Mouse (Mus musculus): Measurements from ENCODE around the gene Reep1. TPM values are rescaled to one million over a fixed set of nuclear protein-coding genes. Genes with fewer than 3 reads are reported as not detected.

The Reep1 gene
- polyA plus RNA-seq, 1 experiment from 2014 or later = 57.3 TPM

DNA sequence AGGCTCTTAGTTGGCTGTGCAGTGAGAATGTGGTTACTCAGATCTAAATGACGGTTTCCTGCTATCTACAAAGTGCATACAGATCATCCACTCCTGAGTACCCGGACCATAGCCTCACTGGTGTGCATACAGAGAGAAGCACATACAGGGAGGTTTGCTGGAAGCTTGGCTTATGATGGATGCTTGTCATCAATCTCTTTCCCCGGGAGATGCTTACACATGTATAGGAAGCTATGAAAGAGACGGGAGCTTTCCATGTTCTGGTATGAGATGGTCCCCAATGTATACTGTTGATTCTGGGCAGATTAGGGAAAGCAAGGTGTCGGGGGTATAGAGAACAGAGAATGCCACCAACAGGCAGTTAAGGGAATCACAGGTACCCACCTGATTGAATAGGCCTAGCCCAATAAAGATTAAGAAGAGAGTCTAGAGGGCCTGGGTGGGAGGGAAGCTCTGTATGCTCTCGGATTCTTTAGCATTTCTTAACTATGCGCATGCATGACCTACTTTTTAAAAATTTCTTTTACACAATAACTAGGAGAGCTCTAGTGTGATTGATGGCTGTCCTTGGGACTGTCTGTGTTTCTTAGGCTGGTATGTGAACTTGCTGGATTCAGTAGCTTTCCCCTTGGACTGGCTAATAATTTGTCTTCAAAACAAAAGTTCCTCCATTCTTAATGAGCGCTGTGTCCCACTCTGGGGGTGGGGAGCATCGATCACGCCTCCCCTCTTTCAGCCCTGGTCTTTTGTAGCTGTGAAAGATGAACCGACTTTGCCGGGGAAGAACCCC, 62.7 kb downstream of the Reep1 start:
- H3K27me3 ChIP-seq (ENCODE audit: insufficient read depth, poor library complexity, severe bottlenecking) = no peaks in the 10 kb centered on the region
- peaks cover 11% of the 10 kb centered on the region for H3K36me3 ChIP-seq
- no peak overlapping the region for H3K4me3 ChIP-seq
- H3K9me3 ChIP-seq = 0 out of 2 replicates have a peak, but pooled peaks cover 4% of the 10 kb centered on the region
- H3K27ac ChIP-seq = no peak overlapping the region
- DNase-seq (ENCODE audit: low spot score) = no peak
- 82% methylated on average over 12 of the region's 12 CpGs for WGBS
- no peaks in the 10 kb centered on the region for H3K4me1 ChIP-seq (replicated peaks)

DNA sequence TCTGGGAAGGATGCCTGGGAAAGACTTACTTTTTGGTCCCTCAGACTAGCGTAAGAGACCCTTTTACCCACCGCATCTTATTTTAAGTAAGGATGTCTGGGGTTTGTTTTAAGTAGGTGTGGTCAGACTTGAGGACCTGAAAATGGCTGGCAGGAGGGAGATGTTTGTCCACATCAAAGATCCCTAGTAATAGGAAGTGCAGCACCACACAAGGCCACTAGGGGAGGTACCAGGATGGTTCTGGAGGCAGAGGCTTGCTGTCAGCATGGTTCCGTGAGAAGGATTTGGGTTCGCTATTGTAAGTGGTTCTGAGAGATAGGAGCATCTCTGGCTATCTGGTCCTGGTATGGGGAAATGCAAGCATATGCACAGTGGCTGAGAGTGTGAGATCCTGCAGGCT, 63.5 kb downstream of the Reep1 start:
- 94% methylated on average over 4 of the region's 4 CpGs for WGBS
- H3K9me3 ChIP-seq = 0 out of 2 replicates have a peak, but pooled peaks cover 4% of the 10 kb centered on the region
- H3K4me3 ChIP-seq = no peak overlapping the region
- H3K27me3 ChIP-seq (ENCODE audit: insufficient read depth, poor library complexity, severe bottlenecking) = no peaks in the 10 kb centered on the region
- no peak overlapping the region for H3K27ac ChIP-seq
- H3K36me3 ChIP-seq = peaks cover 13% of the 10 kb centered on the region
- no peaks in the 10 kb centered on the region for H3K4me1 ChIP-seq (replicated peaks)
- no peak for DNase-seq (ENCODE audit: low spot score)

DNA sequence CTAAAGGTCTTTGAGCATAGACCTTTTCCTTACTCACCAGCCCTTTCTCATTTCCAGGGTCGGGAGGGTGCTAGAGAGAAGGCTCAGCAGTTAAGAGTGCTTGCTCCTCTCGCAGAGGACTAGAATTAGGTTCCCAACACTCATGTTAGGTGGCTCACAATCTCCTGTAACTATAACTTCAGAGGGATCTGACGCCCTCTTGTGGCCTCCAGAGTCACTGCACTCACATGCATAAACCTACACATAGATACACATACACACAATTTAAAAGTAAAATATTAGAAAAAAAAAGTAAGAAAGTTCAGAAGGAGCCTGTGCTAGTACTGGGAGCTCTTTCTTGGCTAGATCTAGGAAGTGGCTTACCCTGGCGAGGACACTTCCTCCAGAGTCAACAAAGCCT, 63.9 kb downstream of the Reep1 start:
- no peak overlapping the region for H3K4me3 ChIP-seq
- 0 out of 2 replicates have a peak, but pooled peaks cover 4% of the 10 kb centered on the region for H3K9me3 ChIP-seq
- H3K27ac ChIP-seq = no peak overlapping the region
- no peaks in the 10 kb centered on the region for H3K4me1 ChIP-seq (replicated peaks)
- no peaks in the 10 kb centered on the region for H3K27me3 ChIP-seq (ENCODE audit: insufficient read depth, poor library complexity, severe bottlenecking)
- no peak for DNase-seq (ENCODE audit: low spot score)
- peaks cover 17% of the 10 kb centered on the region for H3K36me3 ChIP-seq
- WGBS = 92% methylated on average over 4 of the region's 4 CpGs

DNA sequence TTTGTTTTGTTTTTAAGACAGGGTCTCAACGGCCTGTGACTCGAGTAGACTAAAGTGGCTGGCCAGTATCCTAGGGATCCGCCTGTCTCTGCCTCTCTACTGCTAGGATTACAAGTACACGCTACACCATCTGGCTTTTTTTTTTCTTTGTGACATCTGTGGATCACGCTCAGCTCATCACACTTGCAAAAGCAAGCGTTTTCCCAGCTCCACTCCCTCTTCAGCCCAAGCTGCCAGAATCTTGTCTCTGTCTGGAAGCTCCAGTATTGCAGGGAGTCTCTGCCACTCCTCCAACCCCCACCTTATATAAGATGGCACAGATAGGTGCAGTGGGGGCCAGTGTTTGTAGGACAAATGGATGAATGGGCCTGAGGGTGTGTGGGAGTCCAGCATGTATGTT, 64.8 kb downstream of the Reep1 start:
- H3K4me3 ChIP-seq = no peak overlapping the region
- H3K27me3 ChIP-seq (ENCODE audit: insufficient read depth, poor library complexity, severe bottlenecking) = no peaks in the 10 kb centered on the region
- H3K27ac ChIP-seq = no peak overlapping the region
- no peaks in the 10 kb centered on the region for H3K4me1 ChIP-seq (replicated peaks)
- no peak for DNase-seq (ENCODE audit: low spot score)
- H3K9me3 ChIP-seq = 0 out of 2 replicates have a peak, but pooled peaks cover 4% of the 10 kb centered on the region
- WGBS = 85% methylated on average over 6 of the region's 6 CpGs
- H3K36me3 ChIP-seq = peaks cover 17% of the 10 kb centered on the region

DNA sequence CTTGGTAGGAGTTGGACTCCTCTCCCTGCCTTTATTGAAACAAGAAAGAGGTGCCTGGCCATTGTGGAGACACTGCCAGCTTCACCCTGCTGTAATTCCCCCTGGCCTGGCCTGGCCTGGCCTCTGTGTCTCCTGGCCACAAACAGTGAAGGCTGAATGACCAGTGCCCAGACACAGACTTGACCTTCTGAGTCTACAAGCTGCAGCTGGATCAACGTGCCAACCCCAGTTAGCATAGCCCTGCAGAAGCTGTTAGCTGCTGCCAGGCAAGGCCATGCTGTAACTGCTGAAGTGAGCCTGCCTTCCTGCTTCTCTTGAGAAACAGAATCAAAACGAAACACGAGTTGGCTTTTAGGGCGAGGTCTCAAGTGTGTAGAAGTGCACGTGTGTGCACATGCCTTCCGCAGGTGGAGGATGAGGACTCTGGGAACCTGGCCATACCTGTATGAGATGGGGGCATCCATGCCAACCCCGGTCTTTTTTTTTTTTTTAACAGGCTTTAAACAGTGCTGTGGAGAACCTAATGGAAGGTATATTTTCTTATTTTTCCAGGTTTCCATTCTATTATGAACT, 65.4 kb downstream of the Reep1 start:
- Histone ChIP-seq H3K27ac (no peak overlapping the region), H3K4me3 (no peak overlapping the region), H3K9me3 (0 out of 2 replicates have a peak, but pooled peaks cover 4% of the 10 kb centered on the region), H3K36me3 (peaks cover 17% of the 10 kb centered on the region), H3K4me1 (replicated peaks) (no peaks in the 10 kb centered on the region), H3K27me3 (ENCODE audit: insufficient read depth, poor library complexity, severe bottlenecking) (no peaks in the 10 kb centered on the region)
- no peak for DNase-seq (ENCODE audit: low spot score)
- WGBS = 87% methylated on average over 7 of the region's 7 CpGs

DNA sequence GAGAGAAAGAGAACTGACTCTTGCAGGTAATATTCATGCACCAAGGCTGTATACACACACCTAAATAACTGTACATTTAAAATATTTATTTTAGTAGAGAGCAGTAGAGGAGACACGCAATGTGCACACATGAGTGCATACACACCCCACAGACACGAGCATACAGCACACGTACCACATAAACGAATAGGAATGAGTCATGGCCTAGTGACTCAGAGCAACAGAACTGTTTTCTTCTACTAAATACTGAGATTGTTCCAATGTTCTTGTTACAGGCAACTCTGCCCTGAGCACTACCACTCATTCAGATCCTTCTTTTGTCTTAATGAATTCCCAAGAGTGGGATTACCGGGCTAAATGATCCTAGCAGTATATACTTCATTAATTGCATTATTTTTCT, 70.7 kb downstream of the Reep1 start:
- Histone ChIP-seq H3K27ac (no peak overlapping the region), H3K9me3 (no peaks in the 10 kb centered on the region), H3K36me3 (peaks cover 16% of the 10 kb centered on the region; the same call in 1 of the 2 replicates), H3K27me3 (ENCODE audit: insufficient read depth, poor library complexity, severe bottlenecking) (no peaks in the 10 kb centered on the region), H3K4me1 (replicated peaks) (no peaks in the 10 kb centered on the region), H3K4me3 (no peak overlapping the region)
- DNase-seq (ENCODE audit: low spot score) = no peak
- 92% methylated on average over 5 of the region's 5 CpGs for WGBS

DNA sequence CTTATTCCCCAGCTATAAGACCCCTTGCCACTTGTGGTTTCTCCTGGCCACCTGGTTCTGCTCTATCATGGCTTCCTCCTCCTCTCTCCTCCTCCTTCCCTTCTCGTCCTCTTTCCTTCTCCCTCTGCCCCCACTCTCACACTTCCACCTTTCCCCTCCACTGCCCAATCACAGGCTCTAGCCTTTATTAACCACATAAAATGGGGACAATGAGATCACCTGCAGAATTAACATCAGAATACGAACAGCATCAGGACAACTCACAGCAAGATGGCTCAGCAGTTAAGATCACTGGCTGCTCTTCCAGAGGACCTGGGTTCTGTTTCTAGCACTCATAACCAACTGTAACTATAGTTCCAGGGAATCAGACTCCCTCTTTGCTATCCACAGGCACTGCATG, 72.5 kb downstream of the Reep1 start:
- DNase-seq (ENCODE audit: low spot score) = no peak
- H3K36me3 ChIP-seq = peaks cover 26% of the 10 kb centered on the region
- H3K9me3 ChIP-seq = no peaks in the 10 kb centered on the region
- H3K27ac ChIP-seq = no peak overlapping the region
- H3K27me3 ChIP-seq (ENCODE audit: insufficient read depth, poor library complexity, severe bottlenecking) = no peaks in the 10 kb centered on the region
- 78% methylated on average over 2 of the region's 2 CpGs for WGBS
- H3K4me1 ChIP-seq (replicated peaks) = no peaks in the 10 kb centered on the region
- no peak overlapping the region for H3K4me3 ChIP-seq

DNA sequence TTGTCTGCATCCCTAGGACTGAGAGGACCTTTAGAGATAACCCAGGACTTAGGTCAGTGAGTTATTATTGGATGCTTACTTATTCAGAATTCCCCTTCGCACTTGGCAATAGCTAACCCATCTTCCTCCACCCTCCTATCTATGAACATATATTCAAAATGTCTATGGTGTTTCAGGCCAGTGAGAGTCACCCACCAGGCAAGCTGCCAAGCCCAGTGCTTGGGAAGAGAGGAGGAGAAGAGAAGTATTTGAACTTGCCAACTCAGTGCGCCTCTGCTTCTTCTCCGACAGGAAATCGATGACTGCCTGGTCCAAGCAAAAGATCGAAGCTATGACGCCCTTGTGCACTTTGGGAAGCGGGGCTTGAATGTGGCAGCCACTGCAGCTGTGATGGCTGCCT, 73.1 kb downstream of the Reep1 start:
- no peak overlapping the region for H3K27ac ChIP-seq
- no peaks in the 10 kb centered on the region for H3K4me1 ChIP-seq (replicated peaks)
- H3K27me3 ChIP-seq (ENCODE audit: insufficient read depth, poor library complexity, severe bottlenecking) = no peaks in the 10 kb centered on the region
- H3K36me3 ChIP-seq = peaks cover 26% of the 10 kb centered on the region
- WGBS = 95% methylated on average over 7 of the region's 7 CpGs
- H3K4me3 ChIP-seq = no peak overlapping the region
- no peak for DNase-seq (ENCODE audit: low spot score)
- H3K9me3 ChIP-seq = no peaks in the 10 kb centered on the region

DNA sequence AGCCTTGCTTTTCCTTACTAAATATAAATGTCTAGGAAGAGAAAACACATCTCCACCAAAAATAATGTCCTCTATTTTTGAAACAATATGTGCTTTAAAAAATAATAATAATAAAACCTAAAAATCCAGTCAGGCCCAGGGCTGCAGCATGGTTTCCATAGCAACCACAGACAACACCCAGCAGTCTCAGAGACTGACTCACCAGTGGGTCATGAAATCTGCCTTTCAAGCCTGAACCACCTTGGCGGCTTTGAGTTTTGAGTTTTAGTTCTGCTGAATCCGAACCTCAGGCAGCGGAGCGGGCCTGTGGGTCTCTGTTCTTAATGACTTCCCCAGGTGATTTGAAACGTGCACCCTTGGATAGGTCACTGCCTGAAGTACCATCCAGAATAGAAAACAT, 75.8 kb downstream of the Reep1 start:
- no peaks in the 10 kb centered on the region for H3K9me3 ChIP-seq
- no peaks in the 10 kb centered on the region for H3K4me1 ChIP-seq (replicated peaks)
- H3K36me3 ChIP-seq = peaks cover 20% of the 10 kb centered on the region
- no peak for DNase-seq (ENCODE audit: low spot score)
- 89% methylated on average over 5 of the region's 5 CpGs for WGBS
- H3K4me3 ChIP-seq = no peak overlapping the region
- no peaks in the 10 kb centered on the region for H3K27me3 ChIP-seq (ENCODE audit: insufficient read depth, poor library complexity, severe bottlenecking)
- no peak overlapping the region for H3K27ac ChIP-seq

DNA sequence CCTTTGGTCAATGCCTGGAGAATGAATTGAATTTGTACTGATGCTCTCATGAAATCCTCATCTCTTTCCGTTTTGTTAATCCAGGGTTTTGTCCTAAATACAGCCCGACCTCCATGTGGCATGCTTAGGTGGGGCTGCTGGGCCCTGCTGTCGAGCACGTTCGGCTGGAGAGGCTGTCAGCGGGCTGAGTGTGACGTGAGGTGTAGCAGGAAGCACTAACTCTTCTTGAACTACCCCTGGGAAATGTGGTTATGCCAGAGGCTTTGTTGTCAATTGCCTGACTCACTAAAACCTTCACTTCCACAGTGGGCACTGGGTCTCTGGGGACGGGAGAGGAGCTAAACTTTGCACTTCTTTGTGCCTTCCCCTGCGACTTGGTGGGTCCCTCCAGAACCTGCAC, 81.0 kb downstream of the Reep1 start:
- WGBS = 84% methylated on average over 9 of the region's 9 CpGs
- H3K36me3 ChIP-seq = peaks cover 8% of the 10 kb centered on the region
- no peak overlapping the region for H3K4me3 ChIP-seq
- H3K4me1 ChIP-seq (replicated peaks) = no peaks in the 10 kb centered on the region
- H3K9me3 ChIP-seq = no peaks in the 10 kb centered on the region
- H3K27ac ChIP-seq = no peak overlapping the region
- no peaks in the 10 kb centered on the region for H3K27me3 ChIP-seq (ENCODE audit: insufficient read depth, poor library complexity, severe bottlenecking)
- DNase-seq (ENCODE audit: low spot score) = no peak

DNA sequence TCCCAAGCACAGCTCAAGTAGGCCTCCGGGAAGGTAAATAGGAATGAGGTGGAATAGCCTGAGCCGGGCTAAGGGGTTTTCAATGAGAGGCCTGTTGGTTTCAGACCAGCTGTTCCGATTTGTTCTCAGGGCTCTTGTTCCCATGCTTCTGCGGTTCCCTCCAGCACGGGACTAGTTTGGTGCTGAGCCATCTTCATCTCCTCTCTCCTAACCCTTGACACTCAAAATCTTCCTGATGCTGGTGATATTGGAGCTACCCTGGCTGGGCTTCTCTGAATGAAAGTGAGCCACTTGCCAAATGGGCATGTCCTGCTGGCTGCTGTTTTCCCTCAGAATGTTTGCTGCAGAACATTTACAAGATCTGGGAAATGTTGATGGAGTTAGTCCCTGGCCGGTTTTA, 84.4 kb downstream of the Reep1 start:
- Histone ChIP-seq H3K9me3 (no peaks in the 10 kb centered on the region), H3K4me3 (no peak overlapping the region), H3K4me1 (replicated peaks) (no peaks in the 10 kb centered on the region), H3K36me3 (peaks cover 8% of the 10 kb centered on the region; the same call in 1 of the 2 replicates), H3K27me3 (ENCODE audit: insufficient read depth, poor library complexity, severe bottlenecking) (no peaks in the 10 kb centered on the region), H3K27ac (no peak overlapping the region)
- DNase-seq (ENCODE audit: low spot score) = no peak
- 89% methylated on average over 6 of the region's 6 CpGs for WGBS

DNA sequence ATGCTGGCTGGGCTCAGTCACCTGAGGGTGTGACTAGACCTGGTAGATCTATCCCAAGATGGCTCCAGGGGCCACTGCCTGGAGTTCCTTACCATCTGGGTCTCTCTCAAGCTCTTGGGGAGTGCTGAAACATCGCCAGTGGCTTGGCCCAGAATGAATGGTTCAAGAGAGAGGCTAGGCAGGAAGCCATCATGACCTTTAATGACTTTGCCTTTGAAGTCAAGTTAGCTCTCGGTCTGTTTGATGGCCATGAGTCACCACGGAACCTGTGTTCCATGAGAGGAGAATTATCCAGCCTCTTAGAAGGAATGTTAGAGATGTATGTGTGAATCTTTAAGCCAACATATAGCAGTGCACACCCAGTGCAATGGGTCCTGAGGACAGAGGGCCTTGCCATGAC, 92.0 kb downstream of the Reep1 start:
- H3K9me3 ChIP-seq = no peaks in the 10 kb centered on the region
- H3K27ac ChIP-seq = no peak overlapping the region
- WGBS = 82% methylated on average over 3 of the region's 3 CpGs
- H3K27me3 ChIP-seq (ENCODE audit: insufficient read depth, poor library complexity, severe bottlenecking) = no peaks in the 10 kb centered on the region
- DNase-seq (ENCODE audit: low spot score) = no peak
- H3K36me3 ChIP-seq = peaks cover 13% of the 10 kb centered on the region; the same call in 1 of the 2 replicates
- H3K4me1 ChIP-seq (replicated peaks) = peaks cover 3% of the 10 kb centered on the region; the same call in 1 of the 2 replicates
- H3K4me3 ChIP-seq = no peak overlapping the region

DNA sequence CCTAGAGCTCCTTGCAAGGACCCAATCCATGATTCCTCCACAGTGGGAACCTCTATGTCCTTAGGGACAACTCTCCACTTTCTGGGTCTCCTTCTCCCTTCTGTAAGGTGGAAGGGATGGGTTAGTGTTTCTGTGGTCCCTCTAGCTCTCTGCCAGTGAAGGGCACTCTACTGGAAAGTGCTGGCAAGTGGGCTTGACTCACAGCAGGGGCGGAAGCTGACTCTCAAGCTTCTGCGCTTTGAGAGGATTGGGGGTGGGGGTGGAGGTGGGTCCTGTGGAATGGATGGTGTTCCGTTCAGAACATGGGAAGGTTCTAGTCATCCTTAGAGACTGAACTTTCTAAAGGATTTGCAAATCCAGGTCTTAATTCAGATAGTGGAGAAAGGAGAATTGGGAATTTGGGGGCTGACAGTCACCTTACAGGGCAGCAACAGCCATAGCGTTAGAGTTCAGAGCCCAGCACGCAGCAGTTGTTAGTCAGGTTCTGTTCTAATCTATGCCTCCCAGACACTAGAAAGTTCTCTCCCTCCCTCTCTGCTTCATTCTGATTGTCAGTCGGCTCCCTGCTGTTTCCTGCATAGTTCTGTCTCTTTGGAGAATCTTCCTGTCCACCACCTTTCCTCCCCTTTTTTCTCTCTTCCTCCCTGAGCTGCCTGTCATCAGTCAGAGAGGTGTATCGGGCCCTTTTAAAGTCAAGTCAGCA, 93.8 kb downstream of the Reep1 start:
- no peak for DNase-seq (ENCODE audit: low spot score)
- WGBS = 53% methylated on average over 7 of the region's 7 CpGs
- H3K4me1 ChIP-seq (replicated peaks) = peaks cover 3% of the 10 kb centered on the region; the same call in 1 of the 2 replicates
- H3K9me3 ChIP-seq = no peaks in the 10 kb centered on the region
- H3K4me3 ChIP-seq = no peak overlapping the region
- H3K27ac ChIP-seq = no peak overlapping the region
- peaks cover 5% of the 10 kb centered on the region; the same call in 1 of the 2 replicates for H3K36me3 ChIP-seq
- H3K27me3 ChIP-seq (ENCODE audit: insufficient read depth, poor library complexity, severe bottlenecking) = no peaks in the 10 kb centered on the region
